Mouse (Mus musculus) lung, postnatal 0 days (tissue): ENCODE measurements around the gene Gng7.

ENCODE experiments used
- CTCF ChIP-seq: IDR thresholded peaks from 2 replicates; pipeline ENCODE4 v1.5.1; 2016; ENCODE audit warnings: antibody characterized with exemption, mild to moderate bottlenecking
- EP300 ChIP-seq: IDR thresholded peaks from 2 replicates; pipeline ENCODE4 v1.6.1; 2016; ENCODE audit warnings: antibody characterized with exemption, mild to moderate bottlenecking, control low read depth

DNA sequence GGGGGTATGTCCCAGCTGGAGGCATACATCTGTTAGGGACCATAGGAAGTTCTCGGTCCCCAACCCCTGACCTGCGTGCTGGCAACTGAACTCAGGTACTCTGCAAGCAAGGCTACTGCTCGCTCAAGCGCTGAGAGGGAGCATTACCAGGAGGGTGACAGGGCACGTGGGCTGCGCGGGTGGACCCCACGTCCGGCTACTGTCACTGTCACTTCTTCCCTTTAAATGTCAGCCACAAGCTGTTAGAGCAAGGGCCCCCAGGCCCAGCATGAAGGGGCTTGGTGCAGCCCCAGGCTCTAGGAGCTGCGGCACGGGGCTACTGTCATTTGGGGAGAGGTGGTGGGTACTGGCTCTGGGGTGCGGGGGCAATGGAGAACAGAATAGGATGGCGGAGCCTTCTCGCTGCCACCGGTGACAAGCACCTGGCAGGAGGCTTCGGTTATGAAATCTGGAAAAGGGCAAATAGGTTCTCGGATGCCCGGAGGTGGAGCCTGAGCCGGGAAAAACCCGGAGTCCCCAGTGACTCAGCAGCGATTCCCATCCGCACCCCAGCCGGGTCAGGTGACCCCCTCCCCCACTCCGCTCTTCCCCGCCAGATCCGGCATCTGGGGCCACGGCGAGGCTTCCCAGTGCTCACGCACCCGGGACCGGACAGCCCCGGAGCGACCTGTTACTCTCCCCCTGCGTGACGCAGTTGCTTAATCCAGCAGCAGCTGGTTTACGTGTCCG is 29.3 kb downstream of the Gng7 start:
- TF ChIP-seq CTCF, result no peak
- no peak for TF ChIP-seq EP300
